Mouse (Mus musculus) ES-Bruce4 (cell line): Measurements from ENCODE around the gene Srpx2.

Experiments
- CTCF ChIP-seq: IDR thresholded peaks from one replicate; pipeline ENCODE4 v1.8.1; 2011; ENCODE audit warnings: low read depth, low read length
- POLR2A ChIP-seq: IDR thresholded peaks from one replicate; pipeline ENCODE4 v1.8.1; 2011; ENCODE audit warnings: low read length; ENCODE audit not compliant: insufficient read depth

DNA sequence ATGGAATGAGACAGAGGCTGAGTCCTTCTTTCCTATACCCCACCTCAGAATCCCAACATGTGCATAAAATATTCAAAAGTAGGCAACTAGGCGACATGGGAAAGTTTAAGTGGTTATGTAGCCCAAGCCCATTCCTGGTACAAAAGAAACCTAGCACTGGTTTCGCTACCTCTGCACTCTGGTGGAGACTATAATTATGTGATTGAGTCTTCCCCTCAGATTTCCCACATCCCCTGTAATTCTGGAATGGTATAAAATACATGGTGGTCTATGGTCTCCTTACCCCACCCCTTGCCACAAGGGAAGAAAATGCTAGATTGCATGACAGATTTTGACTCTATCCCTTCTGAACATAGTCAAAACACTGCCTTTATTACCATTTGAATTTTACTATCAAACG is 4.8 kb downstream of the Srpx2 start:
- TF ChIP-seq CTCF, result no peak
- no peak for TF ChIP-seq POLR2A
